Mouse (Mus musculus): ENCODE measurements at regions not wholly inside any gene's neighbourhood (a gene's known extent, or its start where the extent isn't known, plus 50 kb on each side); places are given as distances from the start of the nearest gene placed in this dataset.
"Not testable (repeated sequence)": the region's sequence is repeated elsewhere in the genome, so short reads cannot be mapped to it uniquely, and the experiment has no call there.

- DNase-seq, result not testable (repeated sequence)
Observed at GRCm38 (mm10) chr1:23316288-23316687, 81.3 kb downstream of the Ogfrl1 start.

- DNase-seq, result not testable (repeated sequence)
Observed at GRCm38 (mm10) chr1:23314863-23315262, 82.7 kb downstream of the Ogfrl1 start.

GRCm38 (mm10) chr1:23292718-23293117, 104.9 kb downstream of the Ogfrl1 start:
- DNase-seq, result no peak

GRCm38 (mm10) chr1:23286741-23287140, 110.8 kb downstream of the Ogfrl1 start:
- peak; percentile 67 for DNase-seq

- no peak for DNase-seq
Observed at GRCm38 (mm10) chr1:23282870-23283219, 114.7 kb downstream of the Ogfrl1 start.

- DNase-seq, result no peak
Observed at GRCm38 (mm10) chr1:23282215-23282869, 115.2 kb downstream of the Ogfrl1 start.

GRCm38 (mm10) chr1:23279827-23280226, 117.7 kb downstream of the Ogfrl1 start:
- DNase-seq, result peak; percentile 29

GRCm38 (mm10) chr1:23272077-23272476, 125.5 kb downstream of the Ogfrl1 start:
- DNase-seq, result no peak

- peak; percentile 74 for DNase-seq
Observed at GRCm38 (mm10) chr1:23270910-23271822, 126.4 kb downstream of the Ogfrl1 start.

- peak; percentile 39 for DNase-seq
Observed at GRCm38 (mm10) chr1:23268062-23268461, 129.5 kb downstream of the Ogfrl1 start.

GRCm38 (mm10) chr1:23265556-23266232, 131.9 kb downstream of the Ogfrl1 start:
- DNase-seq, result peak; percentile 68

- no peak for DNase-seq
Observed at GRCm38 (mm10) chr1:23264251-23264650, 133.3 kb downstream of the Ogfrl1 start.

- DNase-seq, result no peak
Observed at GRCm38 (mm10) chr1:23263798-23264197, 133.8 kb downstream of the Ogfrl1 start.

GRCm38 (mm10) chr1:23261652-23262051, 135.9 kb downstream of the Ogfrl1 start:
- DNase-seq, result no peak

GRCm38 (mm10) chr1:23257306-23257895, 140.2 kb downstream of the Ogfrl1 start:
- DNase-seq, result no peak

- peak; percentile 85 for DNase-seq
Observed at GRCm38 (mm10) chr1:23256630-23257001, 141.0 kb downstream of the Ogfrl1 start.

- peak; percentile 98 for DNase-seq
Observed at GRCm38 (mm10) chr1:23255925-23256629, 141.5 kb downstream of the Ogfrl1 start.

GRCm38 (mm10) chr1:23254235-23254634, 143.3 kb downstream of the Ogfrl1 start:
- no peak for DNase-seq

GRCm38 (mm10) chr1:23231522-23231921, 129.5 kb upstream of the 4933415F23Rik start:
- no peak for DNase-seq

- no peak for DNase-seq
Observed at GRCm38 (mm10) chr1:23228478-23228877, 126.4 kb upstream of the 4933415F23Rik start.

GRCm38 (mm10) chr1:23214462-23215158, 112.6 kb upstream of the 4933415F23Rik start:
- DNase-seq, result peak; percentile 19

- DNase-seq, result no peak
Observed at GRCm38 (mm10) chr1:23207843-23208242, 105.8 kb upstream of the 4933415F23Rik start.

Measured in kidney, adult 11 months (tissue).